Mouse (Mus musculus) left cerebral cortex, adult 9 months (tissue): ENCODE measurements around the gene Gm5269.
A peak's percentile ranks its signal among the peaks of the same experiment; 100 is the strongest.

Source experiments
- DNase-seq, 2 experiments: peaks; one replicate each; pipeline ENCODE4 v3.0.0; 2022; ENCODE audit warnings: low spot score in 2 of 2

Gm5269 gene

DNA sequence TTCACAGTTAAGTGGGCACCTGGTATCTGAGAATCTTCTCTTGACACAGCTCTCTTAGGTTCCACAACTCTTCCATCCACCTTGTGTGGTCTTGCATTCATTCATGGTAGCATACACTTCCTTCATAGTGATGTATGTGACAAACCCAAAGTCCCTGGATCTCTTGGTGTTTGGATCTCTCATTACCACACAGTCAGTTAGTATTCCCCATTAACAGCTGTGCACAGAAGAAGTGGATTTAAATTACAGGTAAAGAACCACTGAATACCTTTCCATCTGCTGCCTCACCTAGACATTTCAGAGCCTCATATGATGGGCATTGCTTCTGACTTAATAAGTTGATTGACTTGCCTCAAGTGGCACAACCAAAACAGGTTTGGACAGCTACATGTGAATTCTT lies at the start of gene Gm5269:
TSS of gene Gm5269 (minus strand) at position 101 of the 400 bp plus-strand sequence.
- no peak for DNase-seq

DNA sequence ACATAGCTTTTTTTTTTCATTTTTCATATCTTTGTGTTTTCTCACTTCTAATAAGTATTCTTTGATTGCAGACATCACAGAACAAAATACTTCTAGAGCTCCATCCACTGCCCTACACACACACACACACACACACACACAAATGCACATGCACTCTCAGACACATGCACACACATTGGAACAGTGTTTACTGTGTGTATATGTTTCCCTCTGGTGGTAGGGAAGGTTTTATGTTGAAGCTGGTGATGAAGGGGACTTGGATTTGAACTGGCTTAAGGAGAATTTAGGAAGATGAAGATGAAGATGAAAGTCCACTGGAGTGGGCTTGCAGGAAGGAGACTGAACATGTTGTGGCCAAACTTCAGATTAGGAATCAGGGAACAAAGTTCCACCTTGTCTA lies 41.1 kb upstream of the Gm5269 start:
- no peak for DNase-seq

DNA sequence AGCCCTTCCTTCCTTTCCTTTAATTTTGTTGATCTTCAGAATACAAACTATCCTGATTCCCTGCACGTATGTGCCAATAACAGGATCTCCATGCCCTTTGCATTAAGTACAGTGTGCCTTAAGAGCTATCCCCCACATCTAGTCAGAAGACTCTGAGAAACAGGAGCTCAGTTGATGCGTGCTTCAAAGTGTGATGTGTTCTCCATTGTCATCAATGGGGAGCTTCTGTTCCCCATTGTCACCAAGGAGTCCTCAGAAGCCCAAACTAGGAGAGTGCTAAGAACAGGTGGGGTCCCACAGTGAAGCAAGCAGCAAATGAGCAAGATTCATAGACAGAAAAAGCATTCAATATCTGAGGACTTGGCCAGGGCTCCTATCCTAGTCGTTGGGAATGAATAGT lies 36.8 kb upstream of the Gm5269 start:
- no peak for DNase-seq

DNA sequence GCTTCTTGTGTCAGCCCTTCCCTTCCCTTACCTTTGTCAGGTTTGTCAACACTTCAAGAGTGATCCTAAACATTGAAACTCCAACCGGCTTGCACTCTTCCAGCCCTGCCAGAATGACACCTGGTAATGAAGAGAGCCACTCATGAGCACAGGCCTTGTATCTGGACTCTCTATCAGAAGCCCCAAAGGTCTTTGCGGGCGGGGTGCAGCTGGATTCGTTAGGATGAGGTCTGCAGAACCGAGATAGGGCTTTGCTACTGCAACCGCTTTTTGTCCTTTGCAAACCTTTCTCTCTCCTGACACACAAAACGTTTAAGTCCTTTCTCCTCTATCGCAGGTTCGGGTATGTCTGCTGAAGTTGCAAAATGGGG lies 36.3 kb upstream of the Gm5269 start, which contains the start of gene Slc40a1:
TSS of gene Slc40a1 (minus strand) at position 131 of the 371 bp plus-strand sequence.
- no peak for DNase-seq

DNA sequence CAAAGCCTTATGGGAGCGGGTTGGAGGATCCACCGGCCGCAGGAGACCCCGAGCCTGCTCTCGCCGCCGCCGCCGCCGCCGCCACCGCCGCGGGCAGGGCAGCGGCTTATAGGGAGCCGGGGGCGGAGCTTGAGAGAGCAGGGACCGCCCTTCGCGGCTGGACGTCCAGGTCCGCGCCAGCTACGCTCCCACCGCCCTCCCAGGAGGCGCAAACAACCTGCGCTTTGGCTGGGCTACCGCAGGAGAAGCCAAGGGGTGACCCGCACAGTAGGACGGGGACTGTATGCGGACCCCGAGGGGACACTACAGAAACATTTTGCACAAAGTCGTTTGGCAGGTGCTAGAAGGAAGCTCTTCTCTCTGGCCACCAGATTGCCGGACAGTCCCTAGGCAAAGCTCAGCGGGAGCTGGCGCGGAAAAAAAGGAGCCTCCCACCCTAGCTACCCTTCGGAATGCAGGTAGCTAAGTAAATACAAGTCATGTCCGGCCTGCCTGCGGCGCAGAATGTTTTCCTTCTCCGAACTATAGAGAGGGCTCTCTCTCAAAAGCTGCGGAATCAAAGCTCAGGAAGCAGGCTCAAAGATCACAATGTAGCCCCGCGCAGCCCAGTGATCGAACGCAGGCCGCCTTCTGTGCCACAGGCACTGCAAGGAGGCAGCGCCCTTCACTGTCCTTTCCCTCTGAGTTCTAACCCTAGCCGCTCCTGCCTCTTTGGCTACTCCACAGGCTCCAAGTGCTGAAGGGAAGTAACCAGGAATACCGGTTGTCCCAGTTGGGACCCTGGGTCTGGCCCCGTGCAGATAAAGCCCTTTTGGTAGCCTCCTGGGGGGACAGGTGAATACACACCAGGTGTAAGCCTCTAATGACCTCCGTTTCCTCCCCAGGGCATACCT lies 35.7 kb upstream of the Gm5269 start:
- peak; percentile 9 to 55 for DNase-seq

DNA sequence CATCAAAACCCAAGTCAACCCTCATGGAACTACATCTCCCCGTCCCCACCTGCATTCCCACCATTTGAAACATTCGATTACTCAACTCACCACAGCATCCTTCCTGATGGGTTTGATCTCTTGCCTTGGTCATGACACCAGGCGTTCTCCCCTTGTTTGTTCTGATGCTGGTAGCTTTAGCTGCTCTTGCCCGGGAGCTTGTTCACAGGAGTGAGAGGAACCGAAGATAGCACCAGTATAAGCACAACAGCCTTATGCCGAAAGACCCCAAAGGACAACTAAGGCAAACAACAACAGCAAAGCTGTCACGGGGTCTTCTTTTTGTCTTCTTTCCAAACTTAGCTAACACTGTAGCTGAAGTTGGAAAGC lies 35.0 kb upstream of the Gm5269 start:
- DNase-seq = no peak

DNA sequence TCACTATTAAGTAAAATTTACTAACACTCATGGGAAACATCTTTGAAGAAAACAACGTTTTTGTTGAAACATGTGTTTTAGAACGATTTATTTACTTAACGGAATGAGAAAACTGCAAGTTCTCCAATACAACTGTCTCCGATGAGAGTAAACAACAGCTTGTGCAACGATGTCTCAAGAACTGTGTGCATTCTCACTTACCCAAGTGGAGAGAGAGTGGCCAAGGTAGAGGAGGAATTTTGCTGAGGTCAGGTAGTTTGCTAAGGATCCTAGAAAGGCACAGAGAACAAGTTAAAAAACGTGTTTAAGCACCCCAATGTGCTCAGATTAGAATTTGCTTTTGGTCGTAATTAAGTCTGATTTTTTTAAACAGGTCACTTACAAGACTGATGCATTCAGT lies 34.4 kb upstream of the Gm5269 start:
- no peak for DNase-seq

DNA sequence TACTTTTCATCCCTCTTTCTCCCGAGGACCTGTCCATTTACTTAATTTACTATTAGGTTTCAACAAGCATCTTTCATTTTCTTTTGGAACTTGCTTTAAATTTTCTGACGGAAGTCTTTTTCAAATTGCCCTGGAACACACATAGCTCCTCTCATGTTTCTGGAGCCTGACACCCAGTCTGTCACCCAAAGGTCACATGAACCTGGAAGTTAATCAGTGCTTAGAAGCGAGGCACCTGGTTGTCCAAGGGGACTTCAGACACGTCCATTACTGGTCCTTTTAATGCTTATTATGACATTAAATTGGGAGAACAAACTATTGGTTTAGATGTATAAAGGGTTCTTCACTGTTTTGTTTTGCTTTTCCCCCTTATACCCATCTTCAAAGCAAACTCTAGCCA lies 33.2 kb upstream of the Gm5269 start:
- no peak for DNase-seq

DNA sequence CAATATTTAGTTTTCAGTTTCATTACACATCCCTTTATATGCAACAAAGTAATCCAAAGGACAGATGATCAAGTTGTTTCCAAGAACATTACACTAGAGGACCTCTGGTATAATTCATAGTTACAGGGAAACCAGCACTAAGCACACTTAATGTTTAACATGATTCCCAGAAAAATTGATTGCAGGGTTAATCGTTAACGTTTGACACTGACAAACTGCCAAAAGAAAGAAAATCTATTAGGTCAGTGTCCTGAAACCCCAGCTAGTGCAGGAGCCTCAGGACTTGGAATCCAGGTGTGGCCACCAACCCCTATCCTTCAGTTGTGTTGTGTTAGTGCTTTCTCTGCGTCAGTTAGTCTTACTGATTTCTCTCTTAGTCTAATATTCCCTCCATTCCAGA lies 30.6 kb upstream of the Gm5269 start:
- DNase-seq = no peak

DNA sequence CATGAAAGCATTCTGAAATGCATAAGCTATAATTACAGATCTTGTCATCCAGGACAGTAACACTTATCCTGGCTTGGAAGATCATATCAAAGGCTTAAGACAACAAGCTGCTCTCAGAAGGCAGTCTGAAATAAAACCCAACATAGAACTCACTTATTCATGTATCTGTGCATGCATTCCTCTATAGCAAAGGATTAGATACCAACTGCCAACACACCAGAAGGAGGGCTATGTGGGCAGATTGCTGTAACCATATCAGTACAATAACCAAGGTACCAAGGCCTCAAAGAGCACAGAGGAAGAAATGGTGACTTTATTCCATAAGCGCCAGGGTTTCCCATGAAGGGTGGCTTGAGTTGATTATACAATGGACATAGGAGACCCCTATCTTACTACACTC lies 29.7 kb upstream of the Gm5269 start:
- DNase-seq = no peak

DNA sequence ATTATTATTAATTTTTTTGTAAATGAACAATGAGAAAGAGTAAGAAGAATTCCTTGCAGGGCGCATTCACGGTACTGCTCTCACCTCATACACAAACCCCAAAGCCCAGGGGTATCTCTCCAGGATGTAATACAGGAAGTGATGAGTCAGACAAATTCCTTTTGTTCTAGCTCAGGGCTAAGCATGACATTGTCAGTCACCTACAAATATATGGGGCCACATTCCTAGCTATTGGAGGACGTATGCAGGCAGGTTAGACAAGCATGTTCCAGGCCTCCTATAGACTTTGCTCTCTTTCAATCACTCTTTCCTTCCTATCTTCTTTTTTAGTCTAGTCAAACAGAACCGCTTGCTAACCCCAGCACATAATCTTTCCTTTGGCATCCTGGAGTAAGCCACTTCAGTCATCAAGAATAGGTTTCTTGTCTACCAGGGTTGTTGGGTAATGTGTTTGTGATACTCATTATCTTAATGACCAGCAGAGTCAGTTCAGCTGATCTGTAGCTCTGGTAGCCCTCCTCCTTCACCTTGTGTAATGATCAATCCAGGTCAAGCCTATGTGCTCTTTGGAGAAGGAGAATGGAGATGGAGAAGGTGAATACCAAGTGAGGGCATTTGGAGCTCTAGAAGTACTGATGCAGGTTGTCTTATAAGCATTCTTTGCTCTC lies 27.2 kb upstream of the Gm5269 start:
- DNase-seq = no peak

DNA sequence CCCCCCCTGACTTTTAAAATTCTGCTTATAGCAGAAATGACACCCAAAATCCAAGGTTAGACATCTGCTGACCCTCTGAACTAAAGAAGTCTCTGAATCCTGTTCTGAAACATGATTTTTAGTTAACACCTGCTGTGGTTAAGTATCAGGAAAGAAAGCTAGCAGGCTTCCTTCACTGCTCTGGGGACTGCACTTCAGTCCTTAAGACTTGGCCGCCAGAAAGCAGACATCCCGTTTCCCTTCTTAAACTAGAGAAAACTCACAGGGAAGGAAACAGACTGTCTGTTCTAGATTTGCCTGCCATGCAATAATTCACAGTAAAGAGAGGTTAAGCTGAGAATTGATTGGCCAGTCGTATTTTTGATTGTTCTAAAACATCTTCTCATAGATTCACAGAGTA lies 26.1 kb upstream of the Gm5269 start:
- no peak for DNase-seq

DNA sequence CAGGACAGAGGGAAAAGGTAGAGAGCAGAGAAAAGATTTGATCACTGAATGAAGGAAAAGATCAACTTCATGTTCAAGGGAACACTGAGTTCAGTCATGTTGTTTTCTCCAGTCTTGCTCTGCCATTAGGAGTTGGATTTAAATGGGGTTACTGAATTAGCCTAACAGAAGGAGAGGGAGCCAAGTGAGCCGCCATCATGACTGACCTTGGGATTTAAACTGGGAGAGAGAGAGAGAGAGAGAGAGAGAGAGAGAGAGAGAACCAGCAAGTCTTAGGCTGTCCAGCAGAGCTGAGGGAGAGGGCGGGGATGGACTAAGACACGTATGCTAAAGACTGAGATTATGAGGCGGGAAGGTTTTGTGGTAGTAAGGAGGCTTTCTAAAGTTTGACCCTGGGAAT lies 24.2 kb upstream of the Gm5269 start:
- no peak for DNase-seq

DNA sequence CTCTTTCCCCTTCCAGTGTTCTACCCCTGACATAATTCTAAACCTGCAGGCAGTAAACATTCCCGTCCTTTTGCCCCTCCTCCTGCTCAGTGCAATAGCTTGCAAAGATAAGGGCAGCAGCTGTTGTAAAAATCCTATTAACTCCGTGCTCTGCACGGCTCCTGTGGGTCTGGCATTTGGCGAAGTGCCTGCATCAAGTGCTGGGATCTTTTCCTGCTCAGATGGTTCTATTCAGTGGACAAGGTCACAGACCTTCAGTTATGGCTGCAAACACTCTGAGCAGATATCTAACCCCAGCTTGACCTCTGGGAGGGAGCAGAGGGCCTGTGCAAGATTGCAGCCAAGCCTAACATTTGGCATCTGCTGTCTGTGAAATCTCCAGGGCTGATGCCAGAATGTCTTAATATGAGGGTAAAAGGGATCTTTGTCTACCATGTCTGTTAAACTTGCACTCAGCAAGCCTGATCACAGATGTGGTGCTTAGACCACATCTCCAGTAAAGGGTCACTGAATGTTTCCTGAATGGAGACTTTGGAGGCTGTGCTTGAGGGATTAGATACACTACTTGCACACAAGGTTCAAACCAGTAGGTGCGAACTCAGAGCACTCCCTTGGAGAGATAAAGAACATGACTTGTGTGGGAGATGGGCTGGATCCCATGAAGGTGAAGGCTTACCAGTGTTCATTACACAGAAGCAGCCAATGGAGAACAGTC lies 15.2 kb upstream of the Gm5269 start:
- DNase-seq = no peak

DNA sequence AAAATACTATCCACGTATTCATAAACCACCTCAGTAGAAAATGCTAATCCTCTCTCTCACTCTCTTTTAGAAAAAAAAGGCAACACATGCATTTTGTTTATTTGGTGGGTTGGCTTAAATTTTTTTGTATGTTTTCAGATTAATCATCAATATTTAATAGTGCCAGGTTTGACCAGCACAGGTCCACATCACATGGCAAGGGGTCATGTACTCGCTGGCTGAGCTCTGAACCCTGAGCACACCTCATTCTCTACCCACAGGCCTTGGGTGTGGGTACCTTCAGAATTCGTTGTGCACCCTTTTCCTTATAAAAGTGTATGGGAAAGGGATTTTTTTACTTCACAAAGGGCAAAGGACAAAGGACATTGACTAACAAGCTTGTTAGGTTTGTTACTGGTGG lies 14.1 kb upstream of the Gm5269 start:
- DNase-seq = no peak

DNA sequence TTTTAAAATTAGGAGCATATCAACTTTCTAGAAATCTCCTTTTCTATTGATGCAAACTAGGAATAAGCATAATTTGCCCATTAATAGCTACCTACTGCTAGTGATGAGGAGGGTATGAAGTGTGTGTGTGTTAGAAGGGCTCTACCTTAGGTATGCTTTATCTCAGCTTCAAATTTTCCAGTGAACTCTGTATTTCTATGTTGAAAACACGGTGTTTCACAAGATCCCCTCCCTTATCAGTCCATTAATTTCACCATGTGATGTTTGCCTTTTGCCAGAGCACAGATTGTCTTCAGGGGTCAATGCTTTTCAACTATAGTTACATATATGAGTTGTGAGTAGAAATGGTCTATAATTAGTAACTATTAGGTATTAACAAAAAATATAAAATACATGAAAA lies 8.0 kb upstream of the Gm5269 start:
- DNase-seq = no peak

DNA sequence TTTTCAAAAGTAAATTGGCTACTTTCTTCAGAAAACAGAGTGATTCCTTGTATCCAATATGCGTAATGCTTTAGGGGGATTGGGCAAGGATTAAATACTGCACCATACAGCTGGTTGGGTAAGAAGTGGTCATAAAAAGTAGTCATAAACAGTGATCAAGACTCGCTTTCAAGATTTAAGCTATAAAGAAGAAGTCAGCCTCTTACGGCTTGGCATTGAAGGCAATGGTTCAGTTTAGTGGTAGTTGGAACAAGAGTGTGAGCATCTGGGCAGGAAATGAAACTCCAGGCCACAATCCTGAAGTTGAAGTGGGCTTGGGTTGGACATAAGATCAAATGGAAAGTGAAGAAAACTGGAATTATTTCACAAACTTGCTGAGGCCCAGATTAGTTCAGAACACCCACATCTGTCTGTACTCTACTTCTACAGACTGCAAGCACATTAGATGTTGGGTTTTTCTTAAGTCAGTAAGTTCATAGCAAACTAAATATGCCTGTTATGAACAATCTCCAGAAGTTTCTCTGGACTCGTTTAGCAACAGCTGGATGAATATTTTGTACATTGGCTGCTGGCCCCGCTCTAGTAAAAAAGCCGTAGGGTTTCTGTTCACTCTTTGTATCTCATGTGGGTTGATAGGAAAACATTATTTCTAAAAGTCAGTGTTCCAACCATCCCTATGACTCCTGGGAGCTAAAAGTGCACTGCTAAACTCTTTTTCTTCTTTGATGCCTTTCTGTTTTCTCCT lies 4.3 kb upstream of the Gm5269 start:
- no peak for DNase-seq

DNA sequence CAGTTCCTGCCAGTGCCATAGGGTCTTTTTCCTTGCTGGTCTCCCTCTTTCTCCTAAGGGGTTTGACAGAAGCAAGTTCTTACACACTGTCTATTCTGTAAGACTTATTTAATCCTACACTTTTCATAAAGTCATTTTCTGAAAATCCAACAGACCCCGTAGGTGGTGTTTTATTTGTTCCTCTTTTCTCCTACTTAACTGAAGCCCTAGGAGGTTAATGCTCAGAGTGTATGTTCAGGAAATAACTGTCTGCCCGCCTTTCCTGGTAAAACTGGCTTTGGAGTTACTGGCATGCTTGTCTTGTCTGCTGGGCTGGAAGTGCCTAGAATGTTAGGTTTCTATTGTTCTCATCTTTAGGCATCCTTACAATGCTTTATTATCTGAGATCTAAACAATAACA lies 1.9 kb upstream of the Gm5269 start:
- DNase-seq = no peak

DNA sequence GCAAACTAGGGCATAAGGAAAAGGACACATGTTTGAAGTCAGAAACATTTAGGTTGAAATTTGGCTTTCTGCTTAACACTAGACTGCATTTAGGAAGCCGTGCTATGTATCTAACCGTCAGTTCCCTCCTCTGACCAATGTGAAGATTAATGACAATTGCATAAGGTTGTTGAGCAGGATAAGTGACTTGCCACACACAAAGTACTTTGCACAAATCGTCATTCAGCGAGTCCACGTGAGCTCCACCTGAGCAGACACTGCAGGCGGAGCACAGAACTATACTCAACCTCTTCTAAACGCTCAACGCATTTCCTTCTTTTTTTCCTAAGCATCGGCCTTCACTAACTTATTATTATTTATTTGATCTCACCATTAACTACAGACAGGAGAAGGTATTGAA lies 3.3 kb downstream of the Gm5269 start:
- DNase-seq = no peak

DNA sequence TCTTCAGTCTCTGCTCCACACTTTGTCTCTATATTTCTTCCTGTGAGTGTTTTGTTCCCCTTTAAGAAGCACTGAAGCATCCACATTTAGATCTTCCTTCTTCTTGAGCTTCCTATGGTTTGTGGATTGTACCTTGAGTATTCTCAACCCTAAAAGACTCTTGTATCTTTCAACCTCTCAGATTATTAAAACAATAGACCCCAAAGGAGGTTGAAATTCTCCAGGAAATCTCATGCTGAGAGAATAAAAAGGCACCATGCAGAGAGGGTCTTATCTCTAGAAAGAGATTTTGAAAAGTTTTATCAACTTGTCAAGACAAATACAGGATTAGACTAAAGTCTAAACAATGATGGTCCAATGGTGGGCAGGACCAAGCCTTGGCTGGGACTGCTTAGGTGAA lies 6.7 kb downstream of the Gm5269 start:
- DNase-seq = no peak

DNA sequence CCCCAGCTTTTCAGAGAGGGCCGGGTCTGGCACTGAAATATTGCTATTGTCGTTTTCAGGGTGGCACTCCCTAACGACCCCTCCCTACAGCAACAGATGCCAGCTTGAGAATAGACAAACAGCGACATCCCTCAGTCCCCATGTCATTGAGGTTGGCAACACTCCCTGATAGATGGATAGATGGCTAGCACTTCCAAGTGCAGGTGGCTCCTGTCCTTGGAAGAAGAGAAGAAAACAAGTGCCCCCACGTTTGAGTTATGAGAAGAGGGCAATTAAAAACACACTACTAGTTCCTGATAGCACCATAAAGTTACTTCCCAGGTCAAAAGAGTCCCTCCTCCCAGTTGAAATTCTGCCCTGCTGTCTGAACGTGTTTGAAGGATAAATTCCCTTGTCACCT lies 8.0 kb downstream of the Gm5269 start:
- no peak for DNase-seq

DNA sequence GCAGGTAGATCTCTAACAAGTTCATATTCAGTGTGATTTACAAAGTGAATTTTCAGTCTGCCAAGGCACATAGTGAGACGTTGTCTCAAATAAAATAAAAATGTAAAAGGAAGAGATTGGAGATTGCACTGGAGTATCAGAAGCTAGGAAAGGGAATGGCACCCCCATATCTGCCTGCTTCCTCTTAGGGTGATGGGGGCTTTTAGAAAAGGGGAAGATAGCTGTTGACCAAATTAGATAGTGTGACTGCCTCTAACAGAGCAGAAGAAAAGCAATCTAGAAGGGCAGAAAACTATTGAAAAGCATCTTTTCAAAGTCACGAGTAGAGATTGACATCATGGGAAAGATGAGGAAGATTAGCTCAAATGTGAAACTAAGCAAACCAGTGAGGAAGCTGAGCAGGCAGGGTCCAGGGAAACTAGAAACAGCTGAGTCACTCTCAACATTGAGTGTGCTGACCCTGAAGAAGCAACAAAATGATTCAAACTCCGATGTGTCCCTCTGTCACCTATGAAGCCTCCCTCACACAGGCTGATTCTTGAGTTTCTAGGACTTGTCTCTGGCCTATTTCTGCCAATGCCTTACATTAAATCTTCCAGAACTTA lies 8.7 kb downstream of the Gm5269 start:
- DNase-seq = no peak
